Mouse (Mus musculus) frontal cortex, adult 2 months (tissue): ENCODE data around the gene BC030499. TPM values are rescaled to one million over a fixed set of nuclear protein-coding genes. Genes with fewer than 3 reads are reported as not detected.

Experiments used
- DNase-seq, 2 experiments: peaks; one replicate each; pipeline ENCODE4 v3.0.0; 2022; ENCODE audit warnings: low spot score in 1 of 2; ENCODE audit errors: extremely low spot score in 1 of 2
- polyA plus RNA-seq: library from polyadenylated mRNA; depleted of rRNA; stranded (reverse); fragments of >200 nt; gene quantifications from 2 replicates; pipeline ENCODE4 v1.2.3, GENCODE M21; 2012; rRNA removed

BC030499 gene
- polyA plus RNA-seq, 1 experiment: 18.6 TPM

- no peak for DNase-seq
Measured at GRCm38 (mm10) chr11:78344890-78345715, 54.5 kb downstream of the BC030499 start.

- DNase-seq: no peak
Measured at GRCm38 (mm10) chr11:78345801-78346200, 55.2 kb downstream of the BC030499 start.

Other genes with a start within 250 kb of the BC030499 start
- 26.7 and 28.4 TPM in 2 replicates for gene Eral1, start 210.5 kb upstream of the BC030499 start, polyA plus RNA-seq
- gene Fam222b, start 196.2 kb upstream of the BC030499 start, polyA plus RNA-seq: 22.9 and 27.1 TPM in 2 replicates
- 21.3 and 22.0 TPM in 2 replicates for gene Traf4, start 125.3 kb upstream of the BC030499 start, polyA plus RNA-seq
- 5.7 and 7.1 TPM in 2 replicates for gene Nek8, start 114.2 kb upstream of the BC030499 start, polyA plus RNA-seq
- gene Tlcd1, start 114.1 kb upstream of the BC030499 start, polyA plus RNA-seq: 74.4 and 74.7 TPM in 2 replicates
- gene Rpl23a, start 107.3 kb upstream of the BC030499 start, polyA plus RNA-seq: 1,050 and 1,099 TPM in 2 replicates
- 62.3 and 68.1 TPM in 2 replicates for gene Rab34, start 102.4 kb upstream of the BC030499 start, polyA plus RNA-seq
- 6.9 and 7.8 TPM in 2 replicates for gene Proca1, start 97.4 kb upstream of the BC030499 start, polyA plus RNA-seq
- 107 and 124 TPM in 2 replicates for gene Sdf2, start 45.1 kb upstream of the BC030499 start, polyA plus RNA-seq
- gene Supt6, start 44.9 kb upstream of the BC030499 start, polyA plus RNA-seq: 45.4 and 48.7 TPM in 2 replicates
- 119 and 129 TPM in 2 replicates for gene 2610507B11Rik, start 29.1 kb upstream of the BC030499 start, polyA plus RNA-seq
- 14.7 and 16.8 TPM in 2 replicates for gene Spag5, start 10.7 kb downstream of the BC030499 start, polyA plus RNA-seq
- 1,301 and 1,427 TPM in 2 replicates for gene Aldoc, start 32.1 kb downstream of the BC030499 start, polyA plus RNA-seq
- 60.4 and 65.7 TPM in 2 replicates for gene Pigs, start 37.6 kb downstream of the BC030499 start, polyA plus RNA-seq
- gene Unc119, start 52.6 kb downstream of the BC030499 start, polyA plus RNA-seq: 69.3 and 73.8 TPM in 2 replicates
- not detected in 2 replicates for gene Foxn1, start 95.7 kb downstream of the BC030499 start, polyA plus RNA-seq
- not detected in 2 replicates for gene Slc13a2, start 131.4 kb downstream of the BC030499 start, polyA plus RNA-seq
- 14.1 and 14.4 TPM in 2 replicates for gene Slc46a1, start 174.9 kb downstream of the BC030499 start, polyA plus RNA-seq
- 28.6 and 29.2 TPM in 2 replicates for gene Sarm1, start 206.9 kb downstream of the BC030499 start, polyA plus RNA-seq
- 181 and 199 TPM in 2 replicates for gene Vtn, start 208.2 kb downstream of the BC030499 start, polyA plus RNA-seq
- gene Sebox, start 212.6 kb downstream of the BC030499 start, polyA plus RNA-seq: 3.0 and 3.6 TPM in 2 replicates
- gene Tmem199, start 221.3 kb downstream of the BC030499 start, polyA plus RNA-seq: 51.4 and 56.6 TPM in 2 replicates
- 107 and 115 TPM in 2 replicates for gene Poldip2, start 221.4 kb downstream of the BC030499 start, polyA plus RNA-seq
- gene Tnfaip1, start 245.5 kb downstream of the BC030499 start, polyA plus RNA-seq: 34.2 and 36.1 TPM in 2 replicates
- 103 and 105 TPM in 2 replicates for gene Ift20, start 245.5 kb downstream of the BC030499 start, polyA plus RNA-seq